10 mouse cellular contexts compared by ENCODE assay signal in genomic region chr8:127065791-127066190, GRCm38 (mm10). TPM values are rescaled to one million over a fixed set of nuclear protein-coding genes. Genes with fewer than 3 reads are reported as not detected.
DNase-seq lines count a peak whose midpoint lies in the region; ATAC-seq lines count a peak whose summit lies in the region.
"Had no signal": no experiment of that assay in that cellular context is flagged by ENCODE, and none has a peak within 500 bp of the region (broad histone marks: within the 10 kb centered on the region; RNA-seq: fewer than 3 reads in every experiment).

No protein-coding gene starts in this region.

- peak overlapping the region; percentile 96; the same call in 1 of the 2 replicates for H3K4me3 ChIP-seq in kidney, embryonic 14.5 days (ENCODE audit: low read length)
- peak overlapping the region; percentile 74 for H3K4me3 ChIP-seq in forebrain, embryonic 14.5 days (ENCODE audit: low read depth, low read length)
- peak overlapping the region; percentile 95 for H3K4me3 ChIP-seq in limb, embryonic 13.5 days
- H3K4me3 ChIP-seq in neural tube, embryonic 12.5 days: peak overlapping the region; percentile 94; the same call in 1 of the 2 replicates

- H3K27me3 ChIP-seq in kidney, embryonic 14.5 days (ENCODE audit: control insufficient read depth, insufficient read depth, low read length): no peaks in the 10 kb centered on the region
- no peaks in the 10 kb centered on the region for H3K27me3 ChIP-seq in forebrain, embryonic 14.5 days (replicated peaks; ENCODE audit: control insufficient read depth, insufficient read depth, low read length)
- H3K27me3 ChIP-seq in limb, embryonic 13.5 days: no peaks in the 10 kb centered on the region
- no peaks in the 10 kb centered on the region for H3K27me3 ChIP-seq in neural tube, embryonic 12.5 days (replicated peaks)

- no peak overlapping the region for H3K27ac ChIP-seq in kidney, embryonic 14.5 days (ENCODE audit: low read depth, low read length)
- no peak overlapping the region for H3K27ac ChIP-seq in forebrain, embryonic 14.5 days (ENCODE audit: low read depth, low read length)
- H3K27ac ChIP-seq in limb, embryonic 13.5 days: no peak overlapping the region
- H3K27ac ChIP-seq in neural tube, embryonic 12.5 days: no peak overlapping the region

- WGBS in kidney, embryonic 14.5 days: 35% methylated on average over 1 of the region's 1 CpGs
- WGBS in forebrain, embryonic 14.5 days: 67% methylated on average over 1 of the region's 1 CpGs
- 43% methylated on average over 1 of the region's 1 CpGs for WGBS in limb, embryonic 13.5 days
- 65% methylated on average over 1 of the region's 1 CpGs for WGBS in neural tube, embryonic 12.5 days

- no peak for DNase-seq in kidney, adult 8-10 months
- DNase-seq in forebrain, embryonic 14.5 days (ENCODE audit: low spot score): no peak
- DNase-seq in layer of hippocampus, postnatal 14 days (ENCODE audit: low spot score in 2 of 2): no peak
- DNase-seq in urinary bladder, postnatal 10 days (ENCODE audit: low spot score): no peak

- no peaks in the 10 kb centered on the region for H3K9me3 ChIP-seq in kidney, embryonic 14.5 days (ENCODE audit: control insufficient read depth, low read length)
- no peaks in the 10 kb centered on the region for H3K9me3 ChIP-seq in forebrain, embryonic 14.5 days (replicated peaks; ENCODE audit: control insufficient read depth, low read length)
- no peaks in the 10 kb centered on the region for H3K9me3 ChIP-seq in limb, embryonic 13.5 days
- no peaks in the 10 kb centered on the region for H3K9me3 ChIP-seq in neural tube, embryonic 12.5 days

- H3K4me2 ChIP-seq in kidney, embryonic 14.5 days (replicated peaks; ENCODE audit: low read depth, low read length): peak overlapping the region; percentile 75
- H3K4me2 ChIP-seq in forebrain, embryonic 14.5 days (ENCODE audit: low read length): peak overlapping the region; percentile 72
- H3K4me2 ChIP-seq in limb, embryonic 13.5 days (replicated peaks): peak overlapping the region; percentile 74
- peak overlapping the region; percentile 73 for H3K4me2 ChIP-seq in neural tube, embryonic 12.5 days (replicated peaks)

- no peak for ATAC-seq in kidney, embryonic 14.5 days (ENCODE audit: low FRiP score, low TSS enrichment)
- ATAC-seq in forebrain, embryonic 14.5 days: no peak
- no peak for ATAC-seq in limb, embryonic 13.5 days (ENCODE audit: low FRiP score, low read depth)
- ATAC-seq in neural tube, embryonic 12.5 days (ENCODE audit: low FRiP score, low read depth): no peak
- ATAC-seq in frontal cortex, adult (ENCODE audit: low TSS enrichment): no peak
- ATAC-seq: CD4-positive, CD25-positive, alpha-beta regulatory T cell, adult 4 months had no signal

- no peaks in the 10 kb centered on the region for H3K36me3 ChIP-seq in kidney, embryonic 14.5 days (ENCODE audit: control insufficient read depth, insufficient read depth, low read length)
- no peaks in the 10 kb centered on the region for H3K36me3 ChIP-seq in forebrain, embryonic 14.5 days (ENCODE audit: control insufficient read depth, insufficient read depth, low read length)
- H3K36me3 ChIP-seq in limb, embryonic 13.5 days: no peaks in the 10 kb centered on the region
- no peaks in the 10 kb centered on the region for H3K36me3 ChIP-seq in neural tube, embryonic 12.5 days

- H3K9ac ChIP-seq in kidney, embryonic 14.5 days (ENCODE audit: low read depth, low read length): peak overlapping the region; percentile 98; the same call in 1 of the 2 replicates
- H3K9ac ChIP-seq in forebrain, embryonic 14.5 days (ENCODE audit: low read length): peak overlapping the region; percentile 92
- H3K9ac ChIP-seq in limb, embryonic 13.5 days: peak overlapping the region; percentile 99
- H3K9ac ChIP-seq in neural tube, embryonic 12.5 days: no peak overlapping the region; the same call in 1 of the 2 replicates

- peaks cover 17% of the 10 kb centered on the region; the same call in 1 of the 2 replicates for H3K4me1 ChIP-seq in kidney, embryonic 14.5 days (ENCODE audit: control insufficient read depth, insufficient read depth, low read length)
- peaks cover 20% of the 10 kb centered on the region for H3K4me1 ChIP-seq in forebrain, embryonic 14.5 days (ENCODE audit: control insufficient read depth, insufficient read depth, low read length)
- H3K4me1 ChIP-seq in limb, embryonic 13.5 days: peaks cover 58% of the 10 kb centered on the region
- peaks cover 38% of the 10 kb centered on the region for H3K4me1 ChIP-seq in neural tube, embryonic 12.5 days

RNA-seq across cellular contexts. Expression of gene Pard3, which starts 2.1 kb away (rescaled TPM):
- polyA plus RNA-seq in kidney, embryonic 14.5 days (2014; fragmentation: Nextera tagmentation; extraction: Ambion mirVana): 20.1 and 36.9 TPM in 2 replicates
- polyA plus RNA-seq in forebrain, embryonic 14.5 days (2014; fragmentation: Nextera tagmentation; extraction: Ambion mirVana): 15.5 and 16.5 TPM in 2 replicates
- polyA plus RNA-seq in limb, embryonic 13.5 days (2015; fragmentation: Nextera tagmentation; extraction: Ambion mirVana): 33.2 and 35.0 TPM in 2 replicates
- 35.7 and 41.1 TPM in 2 replicates for polyA plus RNA-seq in neural tube, embryonic 12.5 days (2016; fragmentation: Nextera tagmentation; extraction: Ambion mirVana)
- 10 to 100 TPM; 26.0 to 28.4 TPM for total RNA-seq in layer of hippocampus, postnatal 14 days (2021)
- total RNA-seq: monocyte, adult 5-6 weeks had no signal
